ENCODE assay signal across 10 mouse cellular contexts in genomic region chr17:26535251-26536136, GRCm38 (mm10). TPM values are rescaled to one million over a fixed set of nuclear protein-coding genes. Genes with fewer than 3 reads are reported as not detected.
DNase-seq lines count a peak whose midpoint lies in the region; ATAC-seq and TF ChIP-seq lines count a peak whose summit lies in the region.
"Had no signal": no experiment of that assay in that cellular context is flagged by ENCODE, and none has a peak within 500 bp of the region (broad histone marks: within the 10 kb centered on the region; RNA-seq: fewer than 3 reads in every experiment).

No protein-coding gene starts in this region.

- TF ChIP-seq EP300 in lung, postnatal 0 days (IDR thresholded peaks at IDR 0.05), result peak; percentile 99

- no peak overlapping the region for H3K4me3 ChIP-seq in heart, embryonic 13.5 days
- H3K4me3 ChIP-seq in lung, postnatal 0 days (ENCODE audit: low read depth, low read length), result no peak overlapping the region
- H3K4me3 ChIP-seq: embryonic facial prominence, embryonic 15.5 days had no signal

- H3K27ac ChIP-seq in heart, embryonic 13.5 days (replicated peaks), result peak overlapping the region; percentile 40
- peak overlapping the region; percentile 66 for H3K27ac ChIP-seq in lung, postnatal 0 days (ENCODE audit: low read length)
- H3K27ac ChIP-seq: embryonic facial prominence, embryonic 15.5 days had no signal

- DNase-seq in urinary bladder, postnatal 14 days (ENCODE audit: low spot score), result peak; percentile 18
- no peak for DNase-seq in urinary bladder, postnatal 36 days (ENCODE audit: low spot score in 2 of 2)
- peak; percentile 83 for DNase-seq in lung, postnatal 0 days (ENCODE audit: low spot score)
- DNase-seq in left cerebral cortex, postnatal 36 days (ENCODE audit: low spot score in 2 of 2), result no peak
- no peak for DNase-seq in layer of hippocampus, adult 8-10 months (ENCODE audit: low spot score in 2 of 2)
- no peak for DNase-seq in thymus, postnatal 10 days (ENCODE audit: low spot score in 2 of 2)
- DNase-seq: kidney, postnatal 4 days; thymus, adult 2 months had no signal

- H3K9me3 ChIP-seq in heart, embryonic 13.5 days, result no peaks in the 10 kb centered on the region
- H3K9me3 ChIP-seq in lung, postnatal 0 days (ENCODE audit: low read length), result no peaks in the 10 kb centered on the region
- H3K9me3 ChIP-seq: embryonic facial prominence, embryonic 15.5 days had no signal

- peak overlapping the region; percentile 17 for H3K9ac ChIP-seq in heart, embryonic 13.5 days
- H3K9ac ChIP-seq in lung, postnatal 0 days (replicated peaks; ENCODE audit: low read depth), result no peak overlapping the region
- H3K9ac ChIP-seq: embryonic facial prominence, embryonic 15.5 days had no signal

- no peak for ATAC-seq in heart, embryonic 13.5 days (ENCODE audit: extremely low read depth, insufficient number of reproducible peaks, low FRiP score, low TSS enrichment)
- peak; percentile 46 for ATAC-seq in lung, postnatal 0 days

- TF ChIP-seq CTCF in lung, postnatal 0 days (IDR thresholded peaks at IDR 0.05), result no peak

- WGBS in heart, embryonic 13.5 days, result 52% methylated on average over 7 of the region's 7 CpGs
- WGBS in lung, postnatal 0 days, result 55% methylated on average over 7 of the region's 7 CpGs

- H3K36me3 ChIP-seq in heart, embryonic 13.5 days, result no peaks in the 10 kb centered on the region
- no peaks in the 10 kb centered on the region for H3K36me3 ChIP-seq in lung, postnatal 0 days (ENCODE audit: insufficient read depth, low read length)
- H3K36me3 ChIP-seq: embryonic facial prominence, embryonic 15.5 days had no signal

- no peak overlapping the region for H3K4me2 ChIP-seq in heart, embryonic 13.5 days
- H3K4me2 ChIP-seq in lung, postnatal 0 days (replicated peaks; ENCODE audit: low read depth, low read length), result no peak overlapping the region
- H3K4me2 ChIP-seq: embryonic facial prominence, embryonic 15.5 days had no signal

- intact Hi-C loops in left cerebral cortex, postnatal 36 days (cut with DNase I), result no loop called here

- no peaks in the 10 kb centered on the region for H3K27me3 ChIP-seq in heart, embryonic 13.5 days (replicated peaks)
- no peaks in the 10 kb centered on the region for H3K27me3 ChIP-seq in lung, postnatal 0 days (replicated peaks; ENCODE audit: insufficient read depth, low read length)
- H3K27me3 ChIP-seq: embryonic facial prominence, embryonic 15.5 days had no signal

- H3K4me1 ChIP-seq in heart, embryonic 13.5 days, result peaks cover 49% of the 10 kb centered on the region
- 0 out of 2 replicates have a peak, but pooled peaks cover 7% of the 10 kb centered on the region for H3K4me1 ChIP-seq in lung, postnatal 0 days (ENCODE audit: insufficient read depth, low read depth, low read length)

RNA-seq across cellular contexts. Expression of gene Ergic1, which starts 25.8 kb away (rescaled TPM):
- polyA plus RNA-seq in heart, embryonic 13.5 days (2015; fragmentation: Nextera tagmentation; extraction: Ambion mirVana), result 103 and 121 TPM in 2 replicates
- polyA plus RNA-seq in lung, postnatal 0 days (2015; fragmentation: Nextera tagmentation; extraction: Ambion mirVana), result 47.9 and 50.6 TPM in 2 replicates
- 100 to 1,000 TPM; 154 TPM for total RNA-seq in left cerebral cortex, postnatal 36 days (2021)
- 100 to 1,000 TPM; 118 to 152 (median 136) TPM for total RNA-seq in layer of hippocampus, adult 8-10 months (2022)

RNA-seq across cellular contexts. Expression of gene Dusp1, which starts 26.4 kb away (rescaled TPM):
- 32.8 and 33.1 TPM in 2 replicates for polyA plus RNA-seq in heart, embryonic 13.5 days (2015; fragmentation: Nextera tagmentation; extraction: Ambion mirVana)
- polyA plus RNA-seq in lung, postnatal 0 days (2015; fragmentation: Nextera tagmentation; extraction: Ambion mirVana), result 68.4 and 79.3 TPM in 2 replicates
- 10 to 100 TPM; 25.0 to 66.5 TPM for total RNA-seq in left cerebral cortex, postnatal 36 days (2021)
- total RNA-seq in layer of hippocampus, adult 8-10 months (2022), result 10 to 100 TPM; 13.6 to 22.6 (median 20.6) TPM

Comparison
In these comparisons a context has a peak if more than half of its experiments do, and no peak if none do; other contexts are left out.
1. DNase-seq: peak in urinary bladder, postnatal 14 days (single experiment) and lung, postnatal 0 days (single experiment); none in urinary bladder, postnatal 36 days (0 of 2), left cerebral cortex, postnatal 36 days (0 of 2), layer of hippocampus, adult 8-10 months (0 of 2) and thymus, postnatal 10 days (0 of 2).